ENCODE assay signal across 17 mouse cellular contexts in genomic region chr3:47668824-47669223, GRCm38 (mm10).
DNase-seq lines count a peak whose midpoint lies in the region; ATAC-seq lines count a peak whose summit lies in the region.
"Had no signal": no experiment of that assay in that cellular context is flagged by ENCODE, and none has a peak within 500 bp of the region (broad histone marks: within the 10 kb centered on the region; RNA-seq: fewer than 3 reads in every experiment).

No protein-coding gene starts in this region.

- H3K9ac ChIP-seq in forebrain, embryonic 11.5 days (ENCODE audit: low read length), result no peak overlapping the region
- no peak overlapping the region for H3K9ac ChIP-seq in midbrain, embryonic 15.5 days
- H3K9ac ChIP-seq: embryonic facial prominence, embryonic 15.5 days; heart, embryonic 13.5 days; lung, embryonic 15.5 days had no signal

- ATAC-seq in forebrain, embryonic 11.5 days (replicated peaks; ENCODE audit: low FRiP score), result peak; percentile 92
- ATAC-seq in midbrain, embryonic 15.5 days (replicated peaks), result 0 out of 2 replicates have a peak, but pooled peaks have one; percentile 37
- no peak for ATAC-seq in erythroid progenitor cell, adult 5-6 weeks (replicated peaks; ENCODE audit: low FRiP score, poor library complexity, severe bottlenecking)

- no peak overlapping the region for H3K27ac ChIP-seq in forebrain, embryonic 11.5 days (ENCODE audit: low read depth, low read length)
- H3K27ac ChIP-seq in forebrain, embryonic 10.5 days, result no peak overlapping the region
- H3K27ac ChIP-seq in midbrain, embryonic 15.5 days, result no peak overlapping the region
- H3K27ac ChIP-seq: embryonic facial prominence, embryonic 15.5 days; heart, embryonic 13.5 days; lung, embryonic 15.5 days had no signal

- no peak for DNase-seq in forebrain, embryonic 11.5 days (ENCODE audit: low spot score)
- no peak for DNase-seq in forebrain, embryonic 10.5 days (ENCODE audit: extremely low spot score, low spot score)
- DNase-seq in right cerebral cortex, adult 18-20 months, result peak; percentile 1
- DNase-seq in right cerebral cortex, adult 2 months (ENCODE audit: low spot score in 2 of 2), result no peak
- DNase-seq in spleen, adult 18-20 months, result no peak
- DNase-seq in layer of hippocampus, adult 9-11 months, result no peak
- DNase-seq: adrenal gland, postnatal 36 days; cerebellum, adult 11-12 months; kidney, adult 18-20 months; kidney, postnatal 14 days; thymus, postnatal 36 days had no signal

- H3K4me2 ChIP-seq in forebrain, embryonic 11.5 days (ENCODE audit: low read depth, low read length, severe bottlenecking), result no peak overlapping the region
- H3K4me2 ChIP-seq in midbrain, embryonic 15.5 days, result no peak overlapping the region
- H3K4me2 ChIP-seq: embryonic facial prominence, embryonic 15.5 days; heart, embryonic 13.5 days; lung, embryonic 15.5 days had no signal

- H3K4me1 ChIP-seq in forebrain, embryonic 11.5 days (replicated peaks; ENCODE audit: control insufficient read depth, insufficient read depth, low read length), result no peaks in the 10 kb centered on the region
- 0 out of 2 replicates have a peak, but pooled peaks cover 5% of the 10 kb centered on the region for H3K4me1 ChIP-seq in forebrain, embryonic 10.5 days
- no peaks in the 10 kb centered on the region for H3K4me1 ChIP-seq in midbrain, embryonic 15.5 days
- H3K4me1 ChIP-seq: embryonic facial prominence, embryonic 15.5 days; heart, embryonic 13.5 days; lung, embryonic 15.5 days had no signal

- H3K9me3 ChIP-seq in forebrain, embryonic 11.5 days (ENCODE audit: control insufficient read depth, low read length), result no peaks in the 10 kb centered on the region
- no peaks in the 10 kb centered on the region for H3K9me3 ChIP-seq in forebrain, embryonic 10.5 days
- H3K9me3 ChIP-seq in midbrain, embryonic 15.5 days, result no peaks in the 10 kb centered on the region
- H3K9me3 ChIP-seq: embryonic facial prominence, embryonic 15.5 days; heart, embryonic 13.5 days; lung, embryonic 15.5 days had no signal

- WGBS in forebrain, embryonic 11.5 days, result 22% methylated on average over 3 of the region's 3 CpGs
- WGBS in forebrain, embryonic 10.5 days, result 34% methylated on average over 3 of the region's 3 CpGs
- 42% methylated on average over 3 of the region's 3 CpGs for WGBS in midbrain, embryonic 15.5 days

- no peaks in the 10 kb centered on the region for H3K36me3 ChIP-seq in forebrain, embryonic 11.5 days (ENCODE audit: control insufficient read depth, insufficient read depth, low read length)
- no peaks in the 10 kb centered on the region for H3K36me3 ChIP-seq in forebrain, embryonic 10.5 days (replicated peaks)
- no peaks in the 10 kb centered on the region for H3K36me3 ChIP-seq in midbrain, embryonic 15.5 days (replicated peaks)
- H3K36me3 ChIP-seq: embryonic facial prominence, embryonic 15.5 days; heart, embryonic 13.5 days; lung, embryonic 15.5 days had no signal

- no peaks in the 10 kb centered on the region for H3K27me3 ChIP-seq in forebrain, embryonic 11.5 days (ENCODE audit: control insufficient read depth, insufficient read depth, low read length)
- H3K27me3 ChIP-seq in forebrain, embryonic 10.5 days (ENCODE audit: poor library complexity, severe bottlenecking), result no peaks in the 10 kb centered on the region
- no peaks in the 10 kb centered on the region for H3K27me3 ChIP-seq in midbrain, embryonic 15.5 days (replicated peaks)
- H3K27me3 ChIP-seq: CH12.LX; embryonic facial prominence, embryonic 15.5 days; heart, embryonic 13.5 days; lung, embryonic 15.5 days had no signal

- H3K4me3 ChIP-seq in forebrain, embryonic 11.5 days (ENCODE audit: low read depth, low read length), result no peak overlapping the region
- H3K4me3 ChIP-seq in forebrain, embryonic 10.5 days, result no peak overlapping the region
- H3K4me3 ChIP-seq in midbrain, embryonic 15.5 days, result no peak overlapping the region
- H3K4me3 ChIP-seq: embryonic facial prominence, embryonic 15.5 days; heart, embryonic 13.5 days; lung, embryonic 15.5 days had no signal
